Mouse (Mus musculus): ENCODE data around the gene Wipf1. TPM values are rescaled to one million over a fixed set of nuclear protein-coding genes. Genes with fewer than 3 reads are reported as not detected.

The Wipf1 gene
- polyA plus RNA-seq, 1 experiment from 2014 or later: 16.2 TPM

GRCm38 (mm10) chr2:73498322-73498721 is 31.2 kb downstream of the Wipf1 start:
- H3K27ac ChIP-seq: no peak overlapping the region
- H3K27me3 ChIP-seq: no peaks in the 10 kb centered on the region
- no peaks in the 10 kb centered on the region for H3K9me3 ChIP-seq
- no peak overlapping the region for H3K4me2 ChIP-seq (replicated peaks)
- peaks cover 28% of the 10 kb centered on the region for H3K36me3 ChIP-seq
- H3K9ac ChIP-seq: no peak overlapping the region
- no peak for ATAC-seq (ENCODE audit: low FRiP score, low read depth)
- H3K4me1 ChIP-seq: peaks cover 44% of the 10 kb centered on the region
- H3K4me3 ChIP-seq: no peak overlapping the region

GRCm38 (mm10) chr2:73497572-73497971 is 32.0 kb downstream of the Wipf1 start:
- H3K9me3 ChIP-seq: no peaks in the 10 kb centered on the region
- 46% methylated on average over 3 of the region's 3 CpGs for WGBS

GRCm38 (mm10) chr2:73496944-73497343 is 32.6 kb downstream of the Wipf1 start:
- no peak for ATAC-seq (ENCODE audit: low FRiP score, low read depth)
- H3K4me2 ChIP-seq (replicated peaks): no peak overlapping the region
- H3K27ac ChIP-seq: no peak overlapping the region
- H3K27me3 ChIP-seq: no peaks in the 10 kb centered on the region
- peaks cover 49% of the 10 kb centered on the region for H3K4me1 ChIP-seq
- no peak overlapping the region for H3K4me3 ChIP-seq
- H3K36me3 ChIP-seq: peaks cover 15% of the 10 kb centered on the region
- no peaks in the 10 kb centered on the region for H3K9me3 ChIP-seq
- WGBS: 88% methylated on average over 9 of the region's 9 CpGs
- no peak overlapping the region for H3K9ac ChIP-seq

More at GRCm38 (mm10) chr2:73497572-73497971, 32.0 kb downstream of the Wipf1 start:
- Histone ChIP-seq H3K4me1 (peaks cover 46% of the 10 kb centered on the region), H3K9ac (no peak overlapping the region), H3K4me3 (no peak overlapping the region), H3K4me2 (replicated peaks) (no peak overlapping the region), H3K27me3 (no peaks in the 10 kb centered on the region), H3K36me3 (peaks cover 21% of the 10 kb centered on the region), H3K27ac (no peak overlapping the region)
- no peak for ATAC-seq (ENCODE audit: low FRiP score, low read depth)

- Histone ChIP-seq H3K9ac (no peak overlapping the region), H3K4me2 (replicated peaks) (peak overlapping the region; percentile 42; the same call in 1 of the 2 replicates), H3K9me3 (no peaks in the 10 kb centered on the region), H3K4me3 (no peak overlapping the region), H3K4me1 (peaks cover 55% of the 10 kb centered on the region), H3K27ac (peak overlapping the region; percentile 71), H3K27me3 (no peaks in the 10 kb centered on the region), H3K36me3 (peaks cover 15% of the 10 kb centered on the region)
- 0 out of 2 replicates have a peak, but pooled peaks have one; percentile 5 for ATAC-seq (ENCODE audit: low FRiP score, low read depth)
- 57% methylated on average over 4 of the region's 4 CpGs for WGBS
Measured at GRCm38 (mm10) chr2:73496329-73496685, 33.2 kb downstream of the Wipf1 start.

- no peak overlapping the region for H3K9ac ChIP-seq
- no peak overlapping the region for H3K4me3 ChIP-seq
- H3K27me3 ChIP-seq: no peaks in the 10 kb centered on the region
- H3K9me3 ChIP-seq: no peaks in the 10 kb centered on the region
- peak overlapping the region; percentile 71 for H3K27ac ChIP-seq
- peaks cover 60% of the 10 kb centered on the region for H3K4me1 ChIP-seq
- H3K36me3 ChIP-seq: peaks cover 12% of the 10 kb centered on the region
- ATAC-seq (ENCODE audit: low FRiP score, low read depth): peak; percentile 76
- 17% methylated on average over 16 of the region's 16 CpGs for WGBS
- peak overlapping the region; percentile 42 for H3K4me2 ChIP-seq (replicated peaks)
Measured at GRCm38 (mm10) chr2:73495617-73496328, 33.8 kb downstream of the Wipf1 start.

GRCm38 (mm10) chr2:73493517-73493916 is 36.0 kb downstream of the Wipf1 start:
- no peak overlapping the region for H3K4me3 ChIP-seq
- 25% methylated on average over 3 of the region's 3 CpGs for WGBS
- peak overlapping the region; percentile 55; the same call in 1 of the 2 replicates for H3K27ac ChIP-seq
- no peaks in the 10 kb centered on the region for H3K9me3 ChIP-seq
- H3K4me1 ChIP-seq: peaks cover 67% of the 10 kb centered on the region
- H3K27me3 ChIP-seq: no peaks in the 10 kb centered on the region
- no peak for ATAC-seq (ENCODE audit: low FRiP score, low read depth)
- no peak overlapping the region for H3K9ac ChIP-seq
- H3K4me2 ChIP-seq (replicated peaks): no peak overlapping the region
- H3K36me3 ChIP-seq: peaks cover 12% of the 10 kb centered on the region

GRCm38 (mm10) chr2:73491442-73492241 is 37.9 kb downstream of the Wipf1 start:
- Histone ChIP-seq H3K27ac (peak overlapping the region; percentile 63), H3K36me3 (0 out of 2 replicates have a peak, but pooled peaks cover 3% of the 10 kb centered on the region), H3K4me2 (replicated peaks) (no peak overlapping the region), H3K9me3 (no peaks in the 10 kb centered on the region), H3K9ac (no peak overlapping the region), H3K27me3 (no peaks in the 10 kb centered on the region), H3K4me3 (no peak overlapping the region), H3K4me1 (peaks cover 73% of the 10 kb centered on the region)
- ATAC-seq (ENCODE audit: low FRiP score, low read depth): no peak
- 47% methylated on average over 9 of the region's 9 CpGs for WGBS

GRCm38 (mm10) chr2:73490466-73490865 is 39.1 kb downstream of the Wipf1 start:
- Histone ChIP-seq H3K27me3 (no peaks in the 10 kb centered on the region), H3K4me1 (peaks cover 73% of the 10 kb centered on the region), H3K36me3 (0 out of 2 replicates have a peak, but pooled peaks cover 3% of the 10 kb centered on the region), H3K27ac (peak overlapping the region; percentile 15; the same call in 1 of the 2 replicates), H3K9ac (no peak overlapping the region), H3K4me3 (no peak overlapping the region), H3K4me2 (replicated peaks) (no peak overlapping the region), H3K9me3 (no peaks in the 10 kb centered on the region)
- no peak for ATAC-seq (ENCODE audit: low FRiP score, low read depth)
- WGBS: 83% methylated on average over 1 of the region's 1 CpGs

- ATAC-seq (ENCODE audit: low FRiP score, low read depth): peak; percentile 30; the same call in 1 of the 2 replicates
- 34% methylated on average over 8 of the region's 8 CpGs for WGBS
- peak overlapping the region; percentile 57 for H3K4me2 ChIP-seq (replicated peaks)
- H3K36me3 ChIP-seq: peaks cover 6% of the 10 kb centered on the region; the same call in 1 of the 2 replicates
- no peaks in the 10 kb centered on the region for H3K27me3 ChIP-seq
- no peaks in the 10 kb centered on the region for H3K9me3 ChIP-seq
- H3K4me3 ChIP-seq: peak overlapping the region; percentile 30; the same call in 1 of the 2 replicates
- H3K9ac ChIP-seq: peak overlapping the region; percentile 39
- H3K27ac ChIP-seq: peak overlapping the region; percentile 94
- peaks cover 80% of the 10 kb centered on the region for H3K4me1 ChIP-seq
Measured at GRCm38 (mm10) chr2:73486120-73486601, 43.4 kb downstream of the Wipf1 start.

- peak overlapping the region; percentile 94 for H3K27ac ChIP-seq
- no peaks in the 10 kb centered on the region for H3K9me3 ChIP-seq
- H3K4me2 ChIP-seq (replicated peaks): peak overlapping the region; percentile 57
- ATAC-seq (ENCODE audit: low FRiP score, low read depth): peak; percentile 80
- peak overlapping the region; percentile 30 for H3K4me3 ChIP-seq
- peak overlapping the region; percentile 43; the same call in 1 of the 2 replicates for H3K9ac ChIP-seq
- no peaks in the 10 kb centered on the region for H3K27me3 ChIP-seq
- H3K36me3 ChIP-seq: peaks cover 6% of the 10 kb centered on the region; the same call in 1 of the 2 replicates
- peaks cover 77% of the 10 kb centered on the region for H3K4me1 ChIP-seq
- WGBS: 46% methylated on average over 26 of the region's 26 CpGs
Measured at GRCm38 (mm10) chr2:73485236-73486119, 44.1 kb downstream of the Wipf1 start.

- ATAC-seq (ENCODE audit: low FRiP score, low read depth): no peak
- Histone ChIP-seq H3K27ac (peak overlapping the region; percentile 94), H3K4me2 (replicated peaks) (peak overlapping the region; percentile 57), H3K4me3 (peak overlapping the region; percentile 30), H3K27me3 (no peaks in the 10 kb centered on the region), H3K9ac (peak overlapping the region; percentile 32), H3K36me3 (peaks cover 10% of the 10 kb centered on the region), H3K4me1 (peaks cover 77% of the 10 kb centered on the region), H3K9me3 (no peaks in the 10 kb centered on the region)
- 35% methylated on average over 15 of the region's 15 CpGs for WGBS
Measured at GRCm38 (mm10) chr2:73484561-73485235, 44.8 kb downstream of the Wipf1 start.
